Mouse (Mus musculus) erythroblast, embryonic 14.5 days (primary cell): ENCODE results near the gene Vav3. TPM values are rescaled to one million over a fixed set of nuclear protein-coding genes. Genes with fewer than 3 reads are reported as not detected.

Source experiments
- H3K27me3 ChIP-seq: 2 replicates; pipeline ENCODE4 v1.6.1; 2012; ENCODE audit warnings: inconsistent platforms; ENCODE audit not compliant: control insufficient read depth
- H3K36me3 ChIP-seq: 2 replicates; pipeline ENCODE4 v1.6.1; 2012; ENCODE audit warnings: mild to moderate bottlenecking, inconsistent platforms; ENCODE audit not compliant: control insufficient read depth
- H3K4me1 ChIP-seq: 2 replicates; pipeline ENCODE4 v1.6.1; 2012; ENCODE audit warnings: inconsistent platforms; ENCODE audit not compliant: control insufficient read depth
- H3K4me3 ChIP-seq: replicated peaks from 2 replicates; pipeline ENCODE3; 2012; ENCODE audit warnings: moderate library complexity, mild to moderate bottlenecking, inconsistent platforms
- H3K9me3 ChIP-seq: 2 replicates; pipeline ENCODE4 v1.6.1; 2012; ENCODE audit warnings: low read length, inconsistent platforms, mixed read lengths; ENCODE audit not compliant: control insufficient read depth
- GATA1 ChIP-seq: IDR thresholded peaks from 2 replicates; pipeline ENCODE4 v1.6.1; 2012; ENCODE audit warnings: low read length, inconsistent platforms, mixed read lengths
- TAL1 ChIP-seq: IDR thresholded peaks from 3 replicates; pipeline ENCODE4 v1.6.1; 2012; ENCODE audit warnings: low read length, inconsistent platforms, mixed read lengths
- polyA plus RNA-seq: library from polyadenylated mRNA; stranded (reverse); fragments of >175 nt; gene quantifications from 2 replicates; pipeline ENCODE4 v1.2.3, GENCODE M21; 2012

The Vav3 gene
- polyA plus RNA-seq, 1 experiment: not detected

DNA sequence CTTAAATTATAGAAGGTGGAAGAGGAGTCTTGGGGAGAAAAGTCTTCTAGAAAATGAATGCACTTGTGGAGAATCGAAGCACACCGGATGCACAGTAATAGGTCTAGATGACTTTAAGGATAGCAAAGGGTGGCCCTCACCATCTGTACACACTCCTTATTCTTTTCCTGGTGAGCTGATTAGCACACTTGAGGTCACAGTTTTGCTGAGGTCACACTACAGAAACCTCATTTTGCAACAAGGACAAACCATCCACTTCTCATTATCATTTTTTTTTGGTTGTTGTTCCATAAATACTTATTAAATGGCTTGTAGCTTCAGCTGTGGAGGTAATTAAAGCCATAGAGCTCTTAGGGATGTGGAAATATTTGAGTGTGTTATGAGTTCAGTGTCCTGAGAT, 25.4 kb downstream of the Vav3 start:
- peaks cover 8% of the 10 kb centered on the region for H3K4me1 ChIP-seq
- no peak for TF ChIP-seq GATA1
- H3K4me3 ChIP-seq: no peak overlapping the region

DNA sequence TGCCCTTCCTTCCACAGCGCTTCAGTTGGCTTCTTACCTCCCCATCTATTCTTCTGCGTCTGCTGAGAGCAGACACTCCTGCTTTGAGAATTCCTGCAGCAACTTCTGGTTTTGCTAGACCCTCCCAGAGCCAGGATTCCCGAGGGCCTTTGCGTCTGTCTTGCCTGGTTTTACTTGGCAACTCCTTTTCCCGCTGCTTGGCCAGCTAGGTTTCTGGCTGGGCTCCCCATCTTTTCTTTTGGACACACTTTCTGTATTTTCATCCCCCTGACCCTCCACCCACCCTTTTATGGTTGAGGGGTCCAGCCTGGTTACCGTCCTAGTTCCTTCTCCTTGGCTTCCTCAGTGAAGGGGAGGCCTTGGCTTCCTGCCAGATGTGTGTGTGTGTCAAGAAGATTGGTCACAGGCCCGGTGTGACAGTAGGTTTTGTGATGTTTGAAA, 26.0 kb downstream of the Vav3 start:
- Histone ChIP-seq H3K4me1 (peaks cover 8% of the 10 kb centered on the region), H3K4me3 (no peak overlapping the region), H3K27me3 (no peaks in the 10 kb centered on the region), H3K36me3 (no peaks in the 10 kb centered on the region), H3K9me3 (no peaks in the 10 kb centered on the region)
- TF ChIP-seq GATA1: no peak

More for the DNA sequence above, 25.4 kb downstream of the Vav3 start:
- Histone ChIP-seq H3K36me3 (no peaks in the 10 kb centered on the region), H3K9me3 (no peaks in the 10 kb centered on the region), H3K27me3 (no peaks in the 10 kb centered on the region)

DNA sequence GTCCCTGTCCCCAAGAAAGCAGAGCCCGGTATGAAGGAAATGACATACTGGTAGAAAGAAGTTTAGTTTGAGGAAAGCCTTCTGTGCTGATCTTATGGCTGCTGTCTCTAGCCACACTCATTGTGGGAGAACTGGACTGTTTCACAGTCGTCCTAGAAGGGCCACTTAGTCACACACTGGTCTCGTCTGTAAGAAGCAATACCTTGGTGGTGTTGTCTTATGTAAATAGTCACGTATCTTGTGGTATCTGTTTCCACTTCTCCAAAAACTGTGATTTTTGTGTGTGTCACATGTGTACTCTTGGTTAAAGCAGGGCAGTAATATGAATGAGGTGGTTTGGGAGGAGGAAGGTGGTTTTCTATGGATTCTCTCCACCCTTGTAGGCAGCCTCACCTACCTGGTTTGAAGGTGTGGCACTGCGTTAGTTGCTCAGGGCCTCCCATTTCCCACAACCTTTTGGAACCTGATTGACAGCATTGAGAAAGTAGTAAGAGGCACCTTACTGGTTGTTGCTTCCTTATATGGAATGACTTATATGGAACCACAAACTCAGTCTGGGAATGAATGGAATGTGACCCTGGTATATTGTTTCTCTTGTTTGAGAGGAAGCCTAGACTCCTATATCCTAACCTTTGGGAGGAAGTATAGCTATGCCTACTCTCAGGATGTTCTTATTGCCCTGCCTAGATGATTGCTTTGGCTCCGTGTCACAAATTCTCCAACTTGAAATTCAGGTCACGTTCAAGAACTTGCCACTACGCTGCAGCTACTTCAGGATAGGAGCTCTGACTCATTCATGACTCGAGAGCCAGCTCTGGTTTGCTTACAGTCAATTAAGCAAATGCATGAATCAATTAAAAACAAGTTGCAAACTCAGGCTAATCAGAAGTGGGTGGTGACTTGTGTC, 28.2 kb downstream of the Vav3 start:
- no peaks in the 10 kb centered on the region for H3K36me3 ChIP-seq
- peaks cover under 1% of the 10 kb centered on the region for H3K4me1 ChIP-seq
- H3K27me3 ChIP-seq: no peaks in the 10 kb centered on the region
- H3K4me3 ChIP-seq: no peak overlapping the region
- H3K9me3 ChIP-seq: no peaks in the 10 kb centered on the region
- TF ChIP-seq TAL1: no peak
- no peak for TF ChIP-seq GATA1

DNA sequence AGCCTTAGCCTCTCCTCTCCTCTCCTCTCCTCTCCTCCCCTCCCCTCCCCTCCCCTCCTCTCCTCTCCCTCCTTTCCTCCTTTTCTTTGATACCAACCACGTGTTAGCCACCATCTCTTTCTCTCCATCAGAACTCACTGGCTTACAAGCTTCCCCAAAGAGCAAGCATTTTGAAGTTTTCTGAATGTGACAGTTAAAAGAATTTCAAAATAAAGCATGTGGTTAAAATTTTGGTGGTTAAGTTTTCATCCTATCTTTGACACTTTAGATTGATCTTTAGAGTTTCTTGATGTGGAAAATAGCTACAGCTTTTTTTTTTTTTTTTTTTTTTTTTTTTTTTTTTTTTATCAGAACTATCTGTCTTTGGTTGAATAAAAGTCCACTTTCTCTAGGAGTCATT, 31.1 kb downstream of the Vav3 start:
- H3K4me3 ChIP-seq: no peak overlapping the region
- H3K4me1 ChIP-seq: peaks cover 2% of the 10 kb centered on the region
- TF ChIP-seq GATA1 (no peak), TAL1 (no peak)
- no peaks in the 10 kb centered on the region for H3K9me3 ChIP-seq
- H3K27me3 ChIP-seq: no peaks in the 10 kb centered on the region
- no peaks in the 10 kb centered on the region for H3K36me3 ChIP-seq

DNA sequence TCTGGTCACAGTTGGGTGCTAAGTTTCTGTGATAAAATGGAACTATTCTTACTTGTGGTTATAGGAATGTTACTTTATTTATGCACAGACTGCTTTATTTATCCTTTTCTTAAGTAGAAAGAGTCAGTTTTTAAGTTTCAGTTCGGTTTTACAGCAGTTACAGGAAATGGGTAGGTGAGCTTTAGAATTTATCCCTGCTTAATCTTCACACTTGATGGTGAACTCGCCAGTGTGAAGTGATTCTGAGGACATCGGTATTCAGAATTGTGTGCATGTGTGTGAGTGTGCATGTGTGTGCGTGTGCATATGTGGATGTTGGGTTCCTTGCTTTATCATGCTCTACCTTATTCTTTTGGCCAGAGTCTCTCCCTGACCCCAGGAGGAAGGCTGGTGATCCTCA, 32.2 kb downstream of the Vav3 start:
- H3K36me3 ChIP-seq: no peaks in the 10 kb centered on the region
- no peak overlapping the region for H3K4me3 ChIP-seq
- H3K27me3 ChIP-seq: no peaks in the 10 kb centered on the region
- H3K9me3 ChIP-seq: no peaks in the 10 kb centered on the region
- TF ChIP-seq TAL1 (no peak), GATA1 (no peak)
- H3K4me1 ChIP-seq: peaks cover 11% of the 10 kb centered on the region

DNA sequence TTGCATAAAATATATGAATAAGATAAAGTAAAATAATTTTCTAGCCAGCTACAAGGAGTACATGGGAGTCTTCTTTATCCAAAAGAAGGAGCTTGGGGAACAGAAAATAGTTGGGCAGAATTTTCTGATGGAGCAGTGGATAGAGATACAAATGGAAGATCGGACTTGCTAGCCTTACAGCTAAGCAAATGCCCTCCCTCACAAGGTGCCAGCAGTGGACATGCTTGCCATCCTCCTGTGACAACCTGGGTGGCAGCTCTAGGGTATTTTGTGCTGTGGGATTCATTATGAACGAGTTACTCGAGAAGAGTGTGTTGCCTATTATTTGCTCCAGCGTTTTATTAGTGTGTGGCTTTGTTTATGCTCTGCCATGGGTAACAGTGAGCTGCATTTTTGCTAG, 37.8 kb downstream of the Vav3 start:
- H3K4me3 ChIP-seq: peak overlapping the region; percentile 28
- no peaks in the 10 kb centered on the region for H3K9me3 ChIP-seq
- no peaks in the 10 kb centered on the region for H3K36me3 ChIP-seq
- TF ChIP-seq GATA1 (no peak), TAL1 (no peak)
- no peaks in the 10 kb centered on the region for H3K27me3 ChIP-seq
- peaks cover 37% of the 10 kb centered on the region for H3K4me1 ChIP-seq

DNA sequence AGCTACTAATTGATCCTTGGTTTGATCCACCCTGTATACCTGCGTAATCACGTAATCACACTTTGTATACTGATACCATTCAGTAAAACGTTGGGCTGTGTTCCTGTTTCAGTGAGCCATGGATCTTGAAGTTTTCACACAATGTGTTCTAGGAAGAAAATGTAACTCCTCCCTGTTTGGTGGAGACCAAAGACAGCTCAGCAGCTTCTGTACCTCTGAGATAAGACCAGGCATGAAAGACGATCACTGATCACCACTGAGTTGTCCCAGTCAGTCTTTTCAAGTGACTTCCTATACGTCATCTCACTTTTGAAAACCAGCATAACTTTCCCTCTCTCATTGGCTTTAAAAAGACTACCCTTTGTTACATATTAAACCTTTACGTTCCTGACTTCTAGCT, 38.2 kb downstream of the Vav3 start:
- H3K36me3 ChIP-seq: no peaks in the 10 kb centered on the region
- H3K27me3 ChIP-seq: no peaks in the 10 kb centered on the region
- TF ChIP-seq TAL1 (peak; percentile 71), GATA1 (peak; percentile 56)
- peak overlapping the region; percentile 28 for H3K4me3 ChIP-seq
- no peaks in the 10 kb centered on the region for H3K9me3 ChIP-seq
- peaks cover 37% of the 10 kb centered on the region for H3K4me1 ChIP-seq

DNA sequence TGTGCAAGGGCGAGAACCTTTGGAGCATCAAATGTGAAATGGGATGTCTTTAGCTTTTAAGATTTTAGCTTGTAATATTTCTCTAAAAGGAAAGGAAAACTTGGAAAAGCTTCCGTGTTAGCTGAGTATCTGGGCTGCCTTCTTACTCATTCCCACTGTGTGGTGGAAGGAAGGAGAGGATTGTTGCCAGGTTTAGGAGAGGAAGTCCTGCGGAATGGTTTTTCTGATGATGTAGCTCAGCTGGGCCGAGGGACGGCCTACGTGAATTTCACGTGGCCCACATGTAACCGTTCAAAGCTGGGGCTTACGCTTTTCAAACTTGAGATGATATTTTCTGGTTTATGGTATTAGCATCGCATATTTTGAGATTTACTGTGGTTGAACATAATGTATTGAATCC, 48.3 kb downstream of the Vav3 start:
- no peak overlapping the region for H3K4me3 ChIP-seq
- no peaks in the 10 kb centered on the region for H3K9me3 ChIP-seq
- no peak for TF ChIP-seq GATA1
- TF ChIP-seq TAL1: no peak
- no peaks in the 10 kb centered on the region for H3K4me1 ChIP-seq
- H3K27me3 ChIP-seq: no peaks in the 10 kb centered on the region
- no peaks in the 10 kb centered on the region for H3K36me3 ChIP-seq

DNA sequence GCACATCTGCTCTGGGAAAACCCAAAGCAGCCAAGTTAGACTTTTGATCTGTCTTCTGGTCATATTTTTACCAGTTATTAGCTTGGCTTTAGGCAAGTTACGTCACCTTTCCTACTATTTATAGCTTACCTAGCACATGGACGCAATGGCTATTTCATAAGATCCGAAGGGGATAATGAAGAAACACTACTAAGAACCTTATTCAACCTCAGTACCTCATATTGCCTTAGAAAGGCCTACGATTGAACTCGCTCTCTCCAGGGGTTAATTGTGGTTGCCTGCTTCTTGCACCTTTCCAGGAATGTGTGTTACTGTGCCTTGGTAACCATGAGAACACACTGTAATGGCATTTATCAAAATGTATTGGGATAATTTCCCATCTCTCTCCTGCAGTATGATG, 61.1 kb downstream of the Vav3 start:
- Histone ChIP-seq H3K4me3 (no peak overlapping the region), H3K9me3 (no peaks in the 10 kb centered on the region), H3K27me3 (no peaks in the 10 kb centered on the region), H3K36me3 (no peaks in the 10 kb centered on the region), H3K4me1 (no peaks in the 10 kb centered on the region)
- no peak for TF ChIP-seq TAL1
- TF ChIP-seq GATA1: no peak
